Mouse (Mus musculus): ENCODE data around the gene Ppp1r9a. TPM values are rescaled to one million over a fixed set of nuclear protein-coding genes. Genes with fewer than 3 reads are reported as not detected.

The Ppp1r9a gene
- total and polyA plus RNA-seq, 3 experiments, result 1.0 TPM; not detected in 2

- dilution Hi-C loops (cut with MboI; ENCODE audit: extremely low pct_ligation_motif_present, extremely low pct_unique_long_range_greater_than_20kb, low sequenced_read_pairs), result no loop called here
- no peak overlapping the region for H3K4me2 ChIP-seq (ENCODE audit: insufficient read depth, low read depth, poor library complexity, severe bottlenecking)
- no peak overlapping the region for H3K27ac ChIP-seq (ENCODE audit: insufficient read depth, low read depth)
Observed at GRCm38 (mm10) chr6:5026772-5027171, 124.1 kb downstream of the Ppp1r9a start.

GRCm38 (mm10) chr6:5027213-5027612, 124.5 kb downstream of the Ppp1r9a start:
- dilution Hi-C loops (cut with MboI; ENCODE audit: extremely low pct_ligation_motif_present, extremely low pct_unique_long_range_greater_than_20kb, low sequenced_read_pairs), result no loop called here
- no peak overlapping the region for H3K27ac ChIP-seq (ENCODE audit: insufficient read depth, low read depth)
- TF ChIP-seq NRF1 (IDR thresholded peaks at IDR 0.05; ENCODE audit: low read depth, low read length), result no peak
- TF ChIP-seq NELFE (IDR thresholded peaks at IDR 0.05; ENCODE audit: low read depth, low read length), result no peak
- TF ChIP-seq PAX5 (IDR thresholded peaks at IDR 0.05; ENCODE audit: low read length), result no peak
- no peak for TF ChIP-seq HCFC1 (IDR thresholded peaks at IDR 0.05; ENCODE audit: low read depth, low read length)
- no peak for TF ChIP-seq CTCF (conservative IDR thresholded peaks at IDR 0.05 in 1 of 2, IDR thresholded peaks at IDR 0.05 in 1 of 2; ENCODE audit: low read depth in 2 of 2, low read length in 2 of 2)

More at GRCm38 (mm10) chr6:5026772-5027171, 124.1 kb downstream of the Ppp1r9a start:
- H3K9me3 ChIP-seq (replicated peaks; ENCODE audit: low read length), result no peaks in the 10 kb centered on the region
- H3K36me3 ChIP-seq (replicated peaks in 1 of 2; ENCODE audit: control insufficient read depth in 1 of 2, insufficient read depth in 1 of 2, low read length in 1 of 2), result no peaks in the 10 kb centered on the region
- TF ChIP-seq MEF2A (IDR thresholded peaks at IDR 0.05; ENCODE audit: borderline replicate concordance, low read depth, low read length), result no peak
- TF ChIP-seq SMC3 (IDR thresholded peaks at IDR 0.05; ENCODE audit: low read depth, low read length), result no peak
- TF ChIP-seq POLR2AphosphoS2 (IDR thresholded peaks at IDR 0.05; ENCODE audit: low read depth, low read length), result no peak
- TF ChIP-seq USF1 (IDR thresholded peaks at IDR 0.05; ENCODE audit: low read depth, low read length), result no peak
- no peak for TF ChIP-seq MAFK (IDR thresholded peaks at IDR 0.05; ENCODE audit: insufficient replicate concordance, low read length)
- H3K79me2 ChIP-seq (replicated peaks; ENCODE audit: control insufficient read depth, extremely low read depth, insufficient read depth, poor library complexity, severe bottlenecking), result no peaks in the 10 kb centered on the region
- no peaks in the 10 kb centered on the region for H3K27me3 ChIP-seq (replicated peaks)
- no peaks in the 10 kb centered on the region for H3K4me1 ChIP-seq (ENCODE audit: control insufficient read depth in 1 of 2, insufficient read depth in 2 of 2)
- no peak overlapping the region for H3K9ac ChIP-seq (ENCODE audit: insufficient read depth, low read depth)
- in situ Hi-C loops (cut with MboI; ENCODE audit: low pct_ligation_motif_present, low pct_unique_long_range_greater_than_20kb, low sequenced_read_pairs), result no loop called here
- H3K4me3 ChIP-seq (replicated peaks in 1 of 3; ENCODE audit: low read depth in 2 of 3, low read length in 2 of 3, poor library complexity in 1 of 3), result no peak overlapping the region
- no peak for DNase-seq (ENCODE audit: extremely low read depth)

GRCm38 (mm10) chr6:5027801-5028200, 125.1 kb downstream of the Ppp1r9a start:
- Histone ChIP-seq H3K79me2 (replicated peaks; ENCODE audit: control insufficient read depth, extremely low read depth, insufficient read depth, poor library complexity, severe bottlenecking) (no peaks in the 10 kb centered on the region), H3K9me3 (replicated peaks; ENCODE audit: low read length) (no peaks in the 10 kb centered on the region), H3K4me1 (ENCODE audit: control insufficient read depth in 1 of 2, insufficient read depth in 2 of 2) (no peaks in the 10 kb centered on the region), H3K27ac (ENCODE audit: insufficient read depth, low read depth) (no peak overlapping the region), H3K9ac (ENCODE audit: insufficient read depth, low read depth) (no peak overlapping the region), H3K4me3 (replicated peaks in 1 of 3; ENCODE audit: low read depth in 2 of 3, low read length in 2 of 3, poor library complexity in 1 of 3) (no peak overlapping the region), H3K27me3 (replicated peaks) (no peaks in the 10 kb centered on the region), H3K4me2 (ENCODE audit: insufficient read depth, low read depth, poor library complexity, severe bottlenecking) (no peak overlapping the region), H3K36me3 (replicated peaks in 1 of 2; ENCODE audit: control insufficient read depth in 1 of 2, insufficient read depth in 1 of 2, low read length in 1 of 2) (no peaks in the 10 kb centered on the region)
- in situ Hi-C loops (cut with MboI; ENCODE audit: low pct_ligation_motif_present, low pct_unique_long_range_greater_than_20kb, low sequenced_read_pairs), result no loop called here
- TF ChIP-seq SIN3A (IDR thresholded peaks at IDR 0.05; ENCODE audit: low read length) (no peak), PAX5 (IDR thresholded peaks at IDR 0.05; ENCODE audit: low read length) (no peak)
- no peak for DNase-seq (ENCODE audit: extremely low read depth)
- dilution Hi-C loops (cut with MboI; ENCODE audit: extremely low pct_ligation_motif_present, extremely low pct_unique_long_range_greater_than_20kb, low sequenced_read_pairs), result no loop called here

More at GRCm38 (mm10) chr6:5027213-5027612, 124.5 kb downstream of the Ppp1r9a start:
- H3K4me3 ChIP-seq (replicated peaks in 1 of 3; ENCODE audit: low read depth in 2 of 3, low read length in 2 of 3, poor library complexity in 1 of 3), result no peak overlapping the region
- H3K27me3 ChIP-seq (replicated peaks), result no peaks in the 10 kb centered on the region
- no peaks in the 10 kb centered on the region for H3K9me3 ChIP-seq (replicated peaks; ENCODE audit: low read length)
- H3K79me2 ChIP-seq (replicated peaks; ENCODE audit: control insufficient read depth, extremely low read depth, insufficient read depth, poor library complexity, severe bottlenecking), result no peaks in the 10 kb centered on the region
- H3K4me1 ChIP-seq (ENCODE audit: control insufficient read depth in 1 of 2, insufficient read depth in 2 of 2), result no peaks in the 10 kb centered on the region
- DNase-seq (ENCODE audit: extremely low read depth), result no peak
- no peak overlapping the region for H3K9ac ChIP-seq (ENCODE audit: insufficient read depth, low read depth)
- H3K4me2 ChIP-seq (ENCODE audit: insufficient read depth, low read depth, poor library complexity, severe bottlenecking), result no peak overlapping the region
- in situ Hi-C loops (cut with MboI; ENCODE audit: low pct_ligation_motif_present, low pct_unique_long_range_greater_than_20kb, low sequenced_read_pairs), result no loop called here
- no peaks in the 10 kb centered on the region for H3K36me3 ChIP-seq (replicated peaks in 1 of 2; ENCODE audit: control insufficient read depth in 1 of 2, insufficient read depth in 1 of 2, low read length in 1 of 2)

Measured in CH12.LX (cell line).